Mouse (Mus musculus): ENCODE results near the gene Arsg.

- TF ChIP-seq CTCF (IDR thresholded peaks at IDR 0.05; ENCODE audit: low read depth) = no peak
- no peak for TF ChIP-seq EP300 (IDR thresholded peaks at IDR 0.05; ENCODE audit: low read depth)
Observed at GRCm38 (mm10) chr11:109559241-109559640, 86.1 kb downstream of the Arsg start.
